Mouse (Mus musculus): ENCODE measurements around the gene Rere.

DNA sequence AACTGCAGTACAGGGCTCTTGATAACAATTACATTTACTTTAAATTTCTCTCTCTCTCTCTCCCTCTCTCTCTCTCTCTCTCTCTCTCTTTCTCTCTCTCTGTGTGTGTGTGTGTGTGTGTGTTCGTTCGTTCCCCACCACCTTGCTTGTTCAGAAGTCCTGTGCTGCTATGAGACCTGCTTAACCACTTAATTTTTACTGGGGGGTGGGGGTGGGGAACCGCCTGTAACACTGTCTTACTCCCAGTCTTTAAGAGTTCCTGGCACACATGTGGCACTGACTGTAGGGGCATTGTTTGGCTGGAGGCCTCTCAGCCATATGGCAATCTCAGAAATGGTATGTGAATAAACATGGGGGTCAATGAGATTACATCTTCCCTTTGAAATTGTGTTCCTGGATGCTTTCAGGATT lies 91.2 kb downstream of the Rere start:
- no peak for TF ChIP-seq CTCF (IDR thresholded peaks at IDR 0.05; ENCODE audit: borderline replicate concordance, extremely low read depth, insufficient read depth, insufficient read length)
- TF ChIP-seq POLR2A (IDR thresholded peaks at IDR 0.05; ENCODE audit: borderline replicate concordance, extremely low read depth, insufficient read depth, insufficient read length, poor library complexity, severe bottlenecking): no peak
